Mouse (Mus musculus) spleen, postnatal 14 days (tissue): ENCODE results near the gene Acss1.
A peak's percentile ranks its signal among the peaks of the same experiment; 100 is the strongest.

Experiments
- DNase-seq, 2 experiments: peaks; one replicate each; pipeline ENCODE4 v3.0.0; 2021 to 2022; ENCODE audit warnings: low spot score in 2 of 2

Acss1 gene

GRCm38 (mm10) chr2:150667820-150668766 is at the start of gene Acss1:
Gene Acss1, minus strand, starts transcription at chr2:150668500.
- peak; percentile 71 to 74 for DNase-seq

GRCm38 (mm10) chr2:150712167-150712674 is 43.9 kb upstream of the Acss1 start:
- no peak for DNase-seq

- no peak for DNase-seq
These were observed 23.3 kb upstream of the Acss1 start for GRCm38 (mm10) chr2:150691481-150692170.

- no peak for DNase-seq
These were observed 21.9 kb upstream of the Acss1 start for GRCm38 (mm10) chr2:150690216-150690615.

GRCm38 (mm10) chr2:150689223-150689800 is 21.0 kb upstream of the Acss1 start, which contains the start of gene Vsx1:
Gene Vsx1, minus strand, starts transcription at chr2:150689360.
- DNase-seq: no peak

GRCm38 (mm10) chr2:150688541-150689186 is 20.4 kb upstream of the Acss1 start:
- no peak for DNase-seq

GRCm38 (mm10) chr2:150687871-150688540 is 19.7 kb upstream of the Acss1 start:
- no peak for DNase-seq

- no peak for DNase-seq
These were observed 17.1 kb upstream of the Acss1 start for GRCm38 (mm10) chr2:150685389-150685788.

- DNase-seq: no peak
These were observed 16.2 kb upstream of the Acss1 start for GRCm38 (mm10) chr2:150684451-150684850.

GRCm38 (mm10) chr2:150681581-150681980 is 13.3 kb upstream of the Acss1 start:
- DNase-seq: no peak

GRCm38 (mm10) chr2:150678392-150678791 is 10.1 kb upstream of the Acss1 start:
- DNase-seq: peak; percentile 48 to 71

- DNase-seq: no peak
These were observed 7.2 kb upstream of the Acss1 start for GRCm38 (mm10) chr2:150675525-150675924.

- DNase-seq: peak; percentile 33 to 64
These were observed 6.6 kb upstream of the Acss1 start for GRCm38 (mm10) chr2:150674900-150675299.

- peak; percentile 24 to 37 for DNase-seq
These were observed 5.6 kb upstream of the Acss1 start for GRCm38 (mm10) chr2:150673929-150674328.

GRCm38 (mm10) chr2:150671609-150672290 is 3.5 kb upstream of the Acss1 start:
- no peak for DNase-seq

- no peak for DNase-seq
These were observed 2.6 kb upstream of the Acss1 start for GRCm38 (mm10) chr2:150670926-150671325.

GRCm38 (mm10) chr2:150669454-150670045 is 1.2 kb upstream of the Acss1 start:
- peak; percentile 20 to 54 for DNase-seq

- DNase-seq: no peak
These were observed 656 bp upstream of the Acss1 start for GRCm38 (mm10) chr2:150668956-150669355.

GRCm38 (mm10) chr2:150667065-150667819 is 1.1 kb downstream of the Acss1 start:
- DNase-seq: peak; percentile 45 to 55
